Mouse (Mus musculus) G1E-ER4 (cell line): Measurements from ENCODE around the gene Ireb2. TPM values are rescaled to one million over a fixed set of nuclear protein-coding genes. Genes with fewer than 3 reads are reported as not detected.

Experiments used
- GATA1 ChIP-seq: IDR thresholded peaks from one replicate; pipeline ENCODE4 v1.8.0; 2012; ENCODE audit warnings: low read length, inconsistent platforms
- polyA plus RNA-seq: library from polyadenylated mRNA; stranded (reverse); fragments of >175 nt; gene quantifications from 2 replicates; pipeline ENCODE4 v1.2.3, GENCODE M21; 2012

The Ireb2 gene
- polyA plus RNA-seq, result 1.0 and 1.7 TPM in 2 replicates

DNA sequence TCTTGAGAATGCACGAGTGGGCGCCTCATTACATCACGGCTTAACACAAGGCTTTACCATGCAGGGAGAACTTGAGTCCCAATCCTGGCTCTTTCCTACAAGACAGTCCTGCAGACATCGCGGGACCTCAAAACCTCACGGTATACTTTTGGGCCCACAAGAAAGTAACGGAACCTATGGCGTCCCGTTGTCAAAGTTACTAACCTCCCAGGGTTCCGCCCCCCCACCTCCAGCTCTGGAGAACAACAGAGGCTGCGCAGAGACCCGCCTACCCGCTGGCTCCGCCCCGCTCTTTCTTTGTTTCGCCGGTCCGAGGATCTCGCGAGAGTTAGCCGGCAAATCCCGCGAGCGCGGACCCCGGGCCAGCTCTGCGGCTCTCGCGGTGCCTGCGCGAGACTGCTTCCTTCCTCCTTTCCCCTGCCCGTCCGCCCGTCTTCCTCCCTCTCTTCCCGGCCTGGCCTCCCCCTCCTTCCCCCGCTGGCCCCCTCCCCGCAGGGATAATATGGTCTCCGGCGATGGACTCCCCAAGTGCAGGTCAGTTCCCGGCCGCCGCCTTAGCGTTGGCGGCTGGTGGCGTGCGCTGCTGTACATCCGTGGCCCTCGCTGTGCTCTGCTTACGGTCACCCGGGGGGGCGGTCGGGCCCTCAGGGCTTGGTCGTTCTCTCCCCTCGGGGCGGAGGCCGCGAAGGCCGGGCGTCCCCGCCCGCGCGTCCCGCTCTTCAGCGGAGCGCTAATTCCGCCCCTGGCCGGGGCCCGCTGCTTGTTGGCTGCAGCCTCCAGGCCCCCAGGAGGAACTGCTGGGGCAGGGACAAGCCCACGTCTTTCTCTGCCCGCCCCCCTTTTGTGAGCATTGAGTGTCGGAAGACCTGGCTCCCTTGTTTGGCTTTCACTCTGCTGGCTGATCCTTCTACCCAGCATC lies at the start of gene Ireb2:
TSS of gene Ireb2 (plus strand) at position 427 of the 919 bp plus-strand sequence.
- no peak for TF ChIP-seq GATA1

DNA sequence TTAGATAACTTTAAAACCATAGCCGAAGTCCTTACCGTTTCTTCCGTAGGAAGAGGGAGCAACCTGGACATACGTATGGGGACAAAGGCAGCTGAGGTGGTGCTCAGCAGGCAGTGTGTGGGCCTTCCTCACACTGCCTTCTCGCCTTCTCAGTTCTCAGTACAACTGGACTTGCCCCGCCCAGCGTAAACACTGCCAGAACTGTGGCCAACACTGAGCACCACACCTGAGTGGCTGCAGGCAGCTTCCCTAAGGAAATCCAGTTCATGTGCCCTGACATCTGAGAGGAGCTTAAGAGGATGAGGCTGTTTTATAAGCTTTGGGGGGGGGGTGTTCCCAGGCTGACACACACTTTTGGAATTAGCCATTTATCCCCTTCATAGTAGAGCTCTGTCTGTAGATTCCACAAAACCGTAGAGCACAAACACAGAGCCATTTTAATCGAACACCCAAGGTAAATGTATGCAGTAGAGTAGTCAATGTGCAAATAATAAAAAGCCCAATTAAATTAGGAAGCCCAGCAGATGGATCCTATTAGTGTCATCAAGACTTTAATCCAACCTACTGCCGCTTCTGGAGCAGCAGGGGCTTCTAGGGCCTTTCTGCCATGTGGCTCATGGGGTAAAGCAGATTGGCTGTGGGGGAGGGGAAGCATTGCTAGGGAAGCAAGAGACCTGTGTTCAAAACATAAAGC lies 46.9 kb upstream of the Ireb2 start:
- no peak for TF ChIP-seq GATA1

DNA sequence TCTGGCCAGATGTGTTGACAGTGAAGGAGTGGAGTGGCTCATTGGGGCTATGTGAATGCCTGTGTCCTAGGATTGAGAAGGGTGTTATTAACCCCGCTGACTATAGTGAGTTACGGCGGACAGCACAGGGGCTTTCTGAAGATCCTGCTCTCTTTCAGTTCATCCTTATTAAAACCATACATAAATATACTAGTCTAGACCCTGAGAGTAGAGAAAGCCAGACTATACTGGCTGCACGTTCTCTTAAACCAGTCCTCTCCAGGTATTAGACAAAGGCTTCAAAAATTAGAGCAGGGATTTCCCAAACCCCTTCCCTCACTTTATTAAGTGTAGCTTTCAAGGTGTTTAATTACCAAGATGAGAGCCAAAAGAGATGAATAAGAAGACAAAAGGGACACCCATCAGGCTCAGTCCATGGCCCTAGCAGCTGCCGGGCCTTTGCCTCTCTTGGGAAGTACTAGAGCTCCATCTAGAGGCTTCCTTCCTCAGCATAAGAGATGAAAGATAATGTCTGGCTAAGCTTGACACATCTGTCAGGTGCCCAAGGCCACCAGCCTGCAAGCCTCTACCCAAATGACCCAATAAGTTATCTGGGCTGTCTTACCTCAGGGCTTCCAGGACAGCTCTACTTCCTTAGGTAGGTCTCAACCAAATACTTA lies 42.0 kb upstream of the Ireb2 start:
- no peak for TF ChIP-seq GATA1

DNA sequence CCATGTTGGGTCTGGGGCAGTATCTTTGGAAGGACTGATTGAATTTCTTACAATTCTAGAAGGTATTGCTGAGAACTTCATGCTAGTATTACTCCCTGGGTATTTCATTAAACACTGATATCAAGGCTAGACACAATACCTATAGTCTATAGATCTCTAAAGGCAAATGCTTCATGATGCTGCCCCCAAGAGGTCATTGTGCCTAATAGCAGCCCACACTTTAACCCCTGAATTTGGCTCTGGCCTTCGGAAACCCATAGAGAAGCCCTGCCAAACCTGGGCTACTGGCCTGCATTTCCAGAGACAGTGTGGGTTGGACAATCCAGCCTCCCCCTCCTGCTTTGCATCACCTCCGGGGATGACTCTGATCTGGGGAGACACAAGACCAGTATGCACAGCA lies 33.8 kb upstream of the Ireb2 start:
- TF ChIP-seq GATA1, result no peak

DNA sequence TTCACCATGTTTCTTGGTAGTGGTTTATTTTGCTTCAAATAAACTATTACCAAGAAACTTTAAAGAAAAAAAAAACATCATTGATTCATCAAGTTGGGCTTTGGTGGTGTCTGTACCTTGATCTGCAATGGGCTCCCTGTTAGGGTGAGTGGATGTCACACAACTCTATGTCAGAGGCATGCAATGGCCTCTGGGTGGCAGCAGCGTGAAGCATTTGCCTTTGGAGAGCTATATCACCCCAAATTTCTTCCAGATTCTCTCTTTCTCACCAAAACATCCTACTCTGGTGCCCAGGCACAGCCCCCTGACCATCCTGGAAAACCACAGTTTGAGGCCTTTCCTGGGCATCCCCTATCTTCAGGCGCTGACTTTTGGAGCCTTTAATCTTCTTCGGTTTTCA lies 33.0 kb upstream of the Ireb2 start:
- TF ChIP-seq GATA1, result no peak

DNA sequence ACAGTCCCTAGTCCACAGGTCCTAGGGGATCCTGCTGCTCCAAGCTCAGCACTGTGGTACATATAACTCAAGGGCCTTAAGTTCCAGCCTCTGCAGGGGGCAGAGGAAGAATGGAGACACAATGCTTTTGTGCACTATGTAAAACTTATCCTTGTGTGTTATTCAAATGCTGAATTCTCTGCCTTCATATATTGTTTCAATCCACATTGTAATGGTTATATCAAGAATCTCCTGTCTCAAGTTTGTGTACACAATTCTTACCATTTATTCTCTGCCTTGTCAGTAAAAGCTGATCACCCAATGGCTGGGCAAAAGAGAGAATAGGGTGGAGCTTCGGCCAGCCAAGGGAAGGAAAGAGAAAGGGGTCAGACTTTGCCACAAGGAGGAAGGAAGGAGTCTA lies 29.8 kb upstream of the Ireb2 start:
- no peak for TF ChIP-seq GATA1

- TF ChIP-seq GATA1, result no peak
These were observed 25.8 kb upstream of the Ireb2 start for GRCm38 (mm10) chr9:54837835-54838234.

GRCm38 (mm10) chr9:54840145-54840544 lies 23.4 kb upstream of the Ireb2 start:
- no peak for TF ChIP-seq GATA1

DNA sequence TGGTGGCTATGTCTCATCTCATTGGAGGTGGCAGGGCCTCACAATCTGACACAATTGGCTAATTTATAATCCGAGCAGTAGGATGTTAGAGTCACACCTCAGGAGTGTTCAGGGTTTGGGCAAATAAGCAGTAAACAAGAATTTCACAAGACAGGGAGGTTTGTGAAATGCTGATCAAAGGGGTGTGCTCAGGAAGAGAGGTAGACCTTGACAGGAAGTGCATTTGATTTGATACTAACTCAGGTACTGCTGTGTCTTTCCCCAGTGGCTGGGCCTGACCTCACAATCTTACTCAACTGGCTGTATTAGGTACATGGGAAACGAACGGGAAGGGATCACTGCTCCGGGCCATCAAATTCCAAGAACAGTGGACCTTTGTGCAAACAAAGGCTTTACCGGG lies 21.3 kb upstream of the Ireb2 start:
- TF ChIP-seq GATA1, result no peak

GRCm38 (mm10) chr9:54843887-54844286 lies 19.7 kb upstream of the Ireb2 start:
- TF ChIP-seq GATA1, result no peak

DNA sequence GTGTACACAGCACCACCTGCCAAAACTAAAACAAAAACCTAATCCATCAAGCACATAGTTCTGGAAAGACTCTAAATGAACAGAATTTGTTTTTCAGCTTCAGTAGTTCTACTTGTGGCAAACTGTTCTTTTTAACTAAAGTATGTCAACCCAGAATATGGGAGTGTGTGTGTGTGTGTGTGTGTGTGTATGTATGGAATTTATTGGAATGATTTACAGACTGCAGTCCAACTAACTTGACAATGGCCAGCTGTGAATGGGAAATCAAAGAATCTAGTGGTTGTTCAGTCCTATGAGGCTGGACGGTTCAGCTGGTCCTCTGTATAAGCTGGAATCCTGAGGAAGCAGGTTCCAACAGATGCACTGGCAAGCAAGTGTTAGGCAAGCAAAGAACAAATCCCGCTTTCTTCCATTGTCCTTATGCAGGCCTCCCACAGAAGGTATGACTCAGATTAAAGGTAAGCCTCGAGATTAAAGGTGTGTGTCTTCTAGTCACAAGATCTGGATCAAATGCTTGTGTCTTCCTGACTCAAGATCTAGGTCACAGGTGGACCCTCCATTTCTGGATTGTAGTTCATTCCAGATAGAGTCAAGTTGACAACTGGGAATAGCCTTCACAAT lies 18.9 kb upstream of the Ireb2 start:
- no peak for TF ChIP-seq GATA1

- no peak for TF ChIP-seq GATA1
These were observed 15.4 kb upstream of the Ireb2 start for GRCm38 (mm10) chr9:54848203-54848602.

- TF ChIP-seq GATA1, result no peak
These were observed 10.0 kb upstream of the Ireb2 start for GRCm38 (mm10) chr9:54853619-54854018.

GRCm38 (mm10) chr9:54855638-54856037 lies 8.0 kb upstream of the Ireb2 start:
- no peak for TF ChIP-seq GATA1

GRCm38 (mm10) chr9:54856121-54856520 lies 7.5 kb upstream of the Ireb2 start:
- no peak for TF ChIP-seq GATA1

DNA sequence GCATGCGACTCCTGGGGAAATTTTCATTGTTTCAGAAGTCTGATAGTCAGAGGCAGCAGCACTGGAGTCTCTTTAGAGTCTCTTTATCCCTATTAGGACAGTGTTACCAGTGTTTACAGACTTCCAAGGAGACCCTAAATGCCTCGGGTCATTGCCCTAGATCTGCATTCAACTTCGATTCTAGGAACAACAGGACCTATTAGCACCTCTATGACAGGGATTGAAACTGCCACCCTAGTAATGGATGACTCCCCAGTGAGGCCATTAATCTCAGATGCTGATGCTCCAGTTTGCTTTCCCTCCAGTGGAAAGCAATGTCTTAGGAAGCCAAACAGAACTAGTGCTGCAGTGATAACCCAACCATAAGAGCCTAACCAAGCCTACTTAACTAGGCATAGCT lies 6.1 kb upstream of the Ireb2 start:
- TF ChIP-seq GATA1, result no peak
